Mouse (Mus musculus) heart, postnatal 0 days (tissue): Measurements from ENCODE around the gene Arl15.

ENCODE experiments used
- CTCF ChIP-seq: IDR thresholded peaks from 2 replicates; pipeline ENCODE4 v1.5.1; 2016; ENCODE audit warnings: antibody characterized with exemption, control low read depth, low read depth
- EP300 ChIP-seq: IDR thresholded peaks from 2 replicates; pipeline ENCODE4 v1.6.1; 2016; ENCODE audit warnings: antibody characterized with exemption, low read depth

- TF ChIP-seq CTCF = no peak
- no peak for TF ChIP-seq EP300
Measured at GRCm38 (mm10) chr13:114156689-114157088, 362.4 kb downstream of the Arl15 start.
